Mouse (Mus musculus): Measurements from ENCODE around the gene Nup85.

Nup85 gene

DNA sequence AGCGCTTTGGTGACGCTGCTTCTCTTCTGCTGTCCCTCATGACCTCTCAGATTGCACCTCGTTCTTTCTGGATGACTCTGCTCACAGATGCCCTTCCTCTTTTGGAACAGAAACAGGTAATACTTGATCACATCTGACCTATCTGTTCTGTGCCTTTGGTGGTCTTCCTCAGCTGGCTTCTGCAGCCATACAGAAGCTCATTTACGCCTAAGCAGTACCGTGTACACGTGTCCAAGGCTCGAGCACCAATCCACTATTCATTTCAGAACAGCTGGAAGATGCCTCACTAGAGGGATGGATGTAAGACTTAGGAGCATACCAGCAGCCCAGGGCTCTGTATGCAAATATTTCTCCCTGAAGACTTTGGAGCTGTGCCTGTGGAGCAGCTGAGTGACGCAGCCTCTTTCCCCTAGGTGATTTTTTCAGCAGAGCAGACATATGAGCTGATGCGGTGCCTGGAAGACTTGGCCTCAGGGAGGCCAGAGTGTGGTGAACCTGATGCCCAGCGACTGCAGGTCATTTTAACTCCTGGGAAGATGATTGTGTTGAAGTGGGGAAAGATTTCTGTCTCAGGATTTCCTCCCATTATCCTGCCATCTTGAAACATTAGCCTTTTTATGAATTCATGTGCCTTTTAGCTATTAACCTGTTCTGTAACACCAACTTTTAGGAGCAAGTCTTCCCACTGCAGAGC, 18.8 kb downstream of the Nup85 start:
- DNase-seq (ENCODE audit: low read depth, low spot score): no peak

DNA sequence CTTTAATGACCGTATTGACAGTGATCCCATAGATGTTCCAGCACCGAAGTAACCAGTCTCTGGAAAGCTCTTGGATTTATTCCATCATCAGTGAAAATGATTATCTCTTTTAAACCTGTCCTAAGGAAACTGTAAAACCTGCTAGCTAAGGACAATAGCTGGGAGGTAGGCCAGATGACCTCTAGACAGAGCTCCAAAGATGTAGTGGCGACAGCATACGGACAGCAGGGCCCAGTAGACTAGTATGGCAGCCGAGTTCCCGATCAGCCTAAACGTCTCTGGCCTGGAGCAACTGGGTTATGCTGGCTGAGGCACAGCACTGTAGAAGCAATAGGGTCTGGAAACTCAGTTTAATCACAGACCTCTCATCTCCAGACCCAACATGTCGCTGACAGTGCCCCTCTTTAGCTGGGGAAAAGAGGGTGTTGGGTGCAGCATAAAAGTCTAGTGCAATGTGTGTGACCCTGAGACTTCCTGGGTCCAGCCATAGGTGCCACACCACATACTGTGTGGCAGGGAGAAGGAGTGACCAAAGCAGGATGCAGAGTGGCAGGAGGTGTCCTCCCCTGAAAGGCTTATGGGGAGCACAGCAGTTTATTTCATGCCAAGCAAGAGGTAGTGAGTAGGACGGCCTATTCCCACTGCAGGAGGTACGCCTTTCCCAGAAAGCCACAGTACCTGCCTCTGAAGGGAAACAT, 20.3 kb downstream of the Nup85 start:
- no peak for DNase-seq (ENCODE audit: low read depth, low spot score)

DNA sequence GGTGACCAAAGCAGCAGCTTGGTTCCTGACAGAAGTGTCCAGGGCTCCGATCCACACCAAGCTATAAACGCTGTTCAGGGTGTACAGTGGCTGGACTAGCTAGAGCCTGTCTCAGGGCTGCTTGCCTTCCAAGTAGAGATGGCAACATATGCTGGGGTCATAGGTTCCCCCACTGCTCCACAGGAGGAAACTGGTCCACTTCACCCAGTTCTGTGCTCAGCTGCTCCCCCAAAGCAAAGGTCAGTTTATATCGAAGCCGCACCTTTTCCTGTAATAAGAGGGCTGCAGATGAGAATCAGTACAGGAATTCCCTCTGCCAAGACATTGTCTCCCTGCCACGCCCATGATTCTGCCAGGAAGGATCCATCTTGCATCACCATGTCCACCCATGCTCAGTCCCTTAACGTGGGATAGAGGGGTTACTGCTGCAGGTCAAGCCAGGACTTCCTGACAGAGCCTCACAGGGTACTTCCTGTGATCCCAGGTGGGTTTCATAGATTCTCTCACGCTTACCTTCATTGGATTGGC, 21.4 kb downstream of the Nup85 start:
- no peak for DNase-seq (ENCODE audit: low read depth, low spot score)

DNA sequence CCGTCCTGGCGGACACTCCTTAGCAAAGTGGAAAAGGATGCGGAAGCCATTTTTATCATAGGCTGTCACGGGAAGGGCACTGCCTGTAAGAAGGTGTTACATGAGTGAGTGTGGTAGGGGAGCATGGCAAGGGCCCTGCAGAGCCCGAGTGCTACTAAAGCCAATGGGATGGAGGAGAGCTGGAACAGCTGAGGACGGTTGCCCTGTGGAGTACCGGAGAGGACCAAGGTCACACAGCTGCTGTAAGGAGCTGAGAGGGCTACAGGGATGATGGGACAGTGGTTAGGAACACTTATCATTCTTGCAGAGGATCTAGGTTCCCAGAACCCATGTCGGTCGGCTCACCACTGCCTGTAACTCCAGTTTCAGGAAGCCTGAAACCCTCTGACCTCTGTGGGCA, 22.2 kb downstream of the Nup85 start:
- DNase-seq (ENCODE audit: low read depth, low spot score): no peak

DNA sequence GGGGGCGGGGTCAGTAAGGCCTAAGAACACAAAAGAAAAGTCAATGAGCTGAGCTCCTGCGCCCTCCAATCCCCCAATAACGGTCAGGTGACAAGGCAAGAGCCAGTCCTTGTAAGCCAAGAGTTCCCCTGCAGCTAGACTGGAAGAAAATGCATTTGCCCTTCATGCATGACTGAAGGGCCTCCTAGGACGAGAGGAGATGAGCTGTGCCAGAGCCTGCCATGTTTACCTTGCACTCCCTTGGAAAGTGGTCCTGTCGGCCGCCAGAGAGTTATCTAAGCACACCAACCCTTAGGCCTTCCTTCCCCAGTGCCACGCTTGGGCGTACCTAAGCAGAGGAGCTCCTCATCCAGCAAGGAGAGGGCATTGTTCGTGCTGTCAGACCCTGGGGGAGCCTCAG, 23.8 kb downstream of the Nup85 start:
- DNase-seq (ENCODE audit: low read depth, low spot score): no peak

DNA sequence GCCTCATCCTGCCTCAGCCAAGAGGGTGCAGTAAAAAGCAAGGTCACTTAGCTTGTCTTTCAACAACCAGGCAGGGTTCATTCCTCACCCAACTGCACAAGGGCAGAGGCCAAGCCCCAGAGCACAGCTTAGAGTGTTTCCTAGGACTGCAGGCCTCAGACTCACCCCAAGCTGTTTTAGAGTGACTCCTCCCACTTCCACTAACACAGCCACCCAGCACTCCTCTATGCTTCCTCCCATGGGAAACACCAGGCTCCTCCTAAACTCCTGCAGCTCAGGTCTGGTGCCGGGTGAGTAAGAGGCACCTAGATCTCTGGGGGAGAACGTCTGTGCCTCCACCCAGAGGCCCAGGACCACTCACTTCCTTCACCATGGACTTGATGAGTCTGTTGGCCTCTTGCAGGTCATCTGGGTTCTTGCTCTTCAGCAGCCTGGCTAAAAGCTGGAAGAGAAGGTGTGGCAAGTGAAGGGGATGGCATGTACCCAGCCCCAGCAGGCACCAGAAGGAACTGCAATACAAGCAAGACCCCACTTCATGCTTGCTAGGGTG, 26.4 kb downstream of the Nup85 start:
- DNase-seq (ENCODE audit: low read depth, low spot score): no peak

DNA sequence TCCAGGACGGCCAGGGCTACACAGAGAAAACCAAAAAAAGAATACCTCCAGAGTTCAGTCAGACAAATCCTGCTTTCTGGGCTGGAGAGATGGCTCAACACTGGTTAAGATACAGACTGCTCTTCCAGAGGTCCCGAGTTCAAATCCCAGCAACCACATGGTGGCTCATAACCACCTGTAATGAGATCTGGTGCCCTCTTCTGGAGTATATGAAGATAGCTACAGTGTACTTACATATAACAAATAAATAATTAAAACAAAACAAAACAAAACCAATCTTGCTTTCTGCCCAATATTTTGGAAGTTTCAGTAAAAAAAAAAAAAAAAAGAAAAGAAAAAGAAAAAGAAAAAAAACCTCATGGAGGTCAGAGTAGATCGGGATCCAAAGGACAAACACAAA, 31.0 kb downstream of the Nup85 start:
- DNase-seq (ENCODE audit: low read depth, low spot score): peak; percentile 63

DNA sequence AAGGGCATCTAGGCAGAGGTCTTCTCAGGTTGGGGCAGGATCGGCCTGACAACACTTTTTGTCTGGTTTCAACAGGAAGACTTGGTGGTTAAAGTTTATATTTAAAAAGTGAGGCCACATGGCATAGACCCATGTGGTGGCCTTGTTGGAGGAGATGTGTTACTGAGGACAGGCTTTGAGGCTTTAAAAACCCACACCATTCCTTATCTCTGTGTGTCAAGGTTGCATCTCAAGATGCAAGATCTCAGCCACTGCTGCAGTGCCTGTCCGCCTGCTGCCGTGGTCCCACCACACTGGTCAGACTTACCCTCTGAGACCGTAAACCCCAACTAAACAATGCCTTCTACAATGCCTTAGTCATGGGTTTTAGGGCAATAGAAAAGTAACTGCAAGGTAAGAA, 34.1 kb downstream of the Nup85 start:
- no peak for DNase-seq (ENCODE audit: low read depth, low spot score)

DNA sequence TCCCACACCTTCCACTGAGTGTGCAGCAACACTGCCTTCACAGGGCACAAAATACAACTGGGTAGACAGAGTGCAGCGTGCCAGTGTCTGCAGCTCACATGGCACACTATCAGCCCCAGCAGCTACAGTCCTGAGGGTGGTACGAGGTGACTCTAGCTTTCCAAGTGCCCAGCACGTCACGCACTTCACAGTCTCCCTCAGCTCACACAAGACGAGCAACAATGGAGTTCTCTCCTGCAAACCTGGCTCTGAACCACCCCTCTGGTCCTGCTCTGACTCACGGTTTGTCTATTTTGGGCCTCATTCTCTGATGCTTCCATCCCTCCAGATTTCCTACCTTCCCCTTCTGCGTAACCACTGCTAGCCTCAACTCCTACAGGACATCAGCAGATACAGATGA, 35.5 kb downstream of the Nup85 start:
- DNase-seq (ENCODE audit: low read depth, low spot score): peak; percentile 51

DNA sequence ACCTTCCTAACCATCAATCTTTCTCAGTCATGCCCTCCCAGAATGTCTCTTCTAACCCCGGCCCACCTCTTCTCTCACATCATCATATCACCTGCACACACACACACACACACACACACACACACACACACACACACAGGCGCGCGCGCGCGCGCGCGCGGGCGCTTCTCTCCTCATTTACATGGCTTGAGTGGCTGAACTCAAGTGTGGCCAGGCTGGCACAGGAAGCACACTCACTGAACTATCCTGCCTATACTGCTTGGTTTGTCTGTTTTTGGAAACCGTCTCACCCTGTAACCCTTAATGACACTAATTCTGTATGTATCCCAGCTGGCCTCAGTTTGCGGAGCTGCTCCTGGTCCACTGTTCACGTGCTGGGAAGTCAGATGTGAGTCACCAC, 36.5 kb downstream of the Nup85 start:
- DNase-seq (ENCODE audit: low read depth, low spot score): no peak

DNA sequence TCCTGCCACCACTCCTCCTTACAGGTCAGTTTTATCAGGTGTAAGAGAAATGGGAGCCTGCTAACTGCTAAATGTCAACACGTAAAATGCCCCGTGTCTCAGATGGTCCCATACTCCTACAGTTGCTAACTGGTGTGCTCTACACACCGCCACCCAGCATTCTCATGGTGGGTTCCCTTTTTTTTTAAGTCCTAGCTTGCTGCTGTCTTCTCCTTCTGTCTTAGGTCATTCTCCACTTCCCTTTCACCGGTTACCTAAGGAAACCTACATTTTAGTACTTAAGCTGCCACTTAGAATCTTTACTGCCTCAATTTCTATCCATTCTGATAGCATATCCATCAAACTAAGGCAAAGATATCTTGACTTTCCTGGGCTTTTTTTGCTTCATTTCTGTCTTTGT, 36.9 kb downstream of the Nup85 start:
- no peak for DNase-seq (ENCODE audit: low read depth, low spot score)

DNA sequence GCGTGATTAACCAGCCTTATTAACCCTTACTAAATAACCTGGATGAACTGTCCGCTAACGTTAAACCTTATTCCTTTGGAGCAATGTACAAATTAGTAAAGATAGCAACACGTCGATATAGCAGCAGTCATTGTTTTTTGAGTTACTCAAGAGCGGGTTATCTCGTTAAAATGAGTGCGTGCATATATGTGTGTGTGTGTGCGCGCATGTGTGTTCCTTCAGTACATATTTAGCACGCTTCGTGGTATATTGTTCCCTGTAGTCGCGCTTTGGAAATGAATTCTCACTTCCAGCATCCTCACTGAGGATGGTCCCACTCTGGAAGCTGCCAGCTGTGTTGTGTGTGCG, 38.9 kb downstream of the Nup85 start:
- DNase-seq (ENCODE audit: low read depth, low spot score): no peak

DNA sequence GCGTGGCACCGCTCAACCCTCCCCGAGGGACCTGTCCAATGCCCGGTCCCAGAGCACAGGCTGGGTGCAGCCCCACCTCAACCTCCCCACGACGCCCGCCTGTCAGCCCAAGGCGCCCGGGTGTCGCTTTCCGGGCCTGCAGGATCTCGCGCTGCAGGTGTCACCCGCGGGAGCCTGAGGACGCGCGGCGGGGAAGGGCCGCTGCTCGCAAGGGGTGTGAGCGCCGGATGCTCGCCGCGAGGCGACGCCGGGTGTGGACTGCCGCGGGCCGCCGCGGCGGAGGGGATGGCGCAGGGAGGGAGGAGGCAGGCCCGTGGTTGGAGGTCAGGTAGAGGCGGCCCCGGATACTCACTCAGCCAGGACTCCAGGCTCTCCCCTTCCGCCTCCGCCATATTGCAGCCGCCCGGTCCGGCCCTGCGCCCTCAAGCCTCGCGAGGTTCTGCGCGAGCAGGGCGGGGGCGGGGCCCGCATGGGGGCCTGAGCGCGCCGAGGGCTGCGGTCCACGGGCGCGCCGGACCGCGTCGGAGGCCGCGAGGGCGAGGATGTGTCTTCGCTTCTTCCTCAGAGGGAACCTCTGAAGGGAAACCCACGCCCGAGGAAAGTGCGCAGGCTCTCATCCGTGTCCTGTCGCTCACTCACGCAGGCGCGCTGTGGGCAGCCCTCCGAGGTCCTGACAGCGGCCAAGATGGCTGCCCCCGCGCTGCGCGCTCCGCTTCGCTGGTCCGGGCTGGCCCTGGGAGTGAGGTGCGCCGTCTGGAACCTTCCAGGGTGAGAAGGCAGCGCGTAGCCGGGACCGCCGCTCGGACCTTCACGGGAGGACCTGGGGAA, 39.5 kb downstream of the Nup85 start, which contains the start of the genes Mrps7 and Gga3:
Gene Mrps7, plus strand, starts transcription at position 450 of the 828 bp plus-strand sequence.
Gene Gga3, minus strand, starts transcription at position 576 of the 828 bp plus-strand sequence.
- DNase-seq (ENCODE audit: low read depth, low spot score): peak; percentile 84

DNA sequence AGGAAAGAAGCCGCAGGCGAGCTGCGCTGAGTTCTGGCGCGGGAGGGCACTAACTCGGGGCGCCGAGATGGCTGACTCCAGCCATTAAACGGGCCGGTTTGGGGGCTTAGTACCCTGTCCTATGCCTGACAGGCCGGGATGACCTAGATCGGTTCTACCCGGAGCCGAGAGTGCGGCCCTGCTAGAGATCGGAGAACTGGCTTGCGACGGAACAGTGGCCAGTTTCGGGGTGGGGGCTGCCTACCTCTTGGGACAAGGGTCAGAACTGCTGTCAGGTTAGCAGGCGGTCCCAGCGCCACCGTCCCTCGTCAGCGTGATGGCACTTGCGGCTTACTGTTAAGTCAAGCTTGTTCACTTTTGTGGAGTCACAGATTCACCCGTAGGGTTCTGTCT, 40.1 kb downstream of the Nup85 start:
- no peak for DNase-seq (ENCODE audit: low read depth, low spot score)

DNA sequence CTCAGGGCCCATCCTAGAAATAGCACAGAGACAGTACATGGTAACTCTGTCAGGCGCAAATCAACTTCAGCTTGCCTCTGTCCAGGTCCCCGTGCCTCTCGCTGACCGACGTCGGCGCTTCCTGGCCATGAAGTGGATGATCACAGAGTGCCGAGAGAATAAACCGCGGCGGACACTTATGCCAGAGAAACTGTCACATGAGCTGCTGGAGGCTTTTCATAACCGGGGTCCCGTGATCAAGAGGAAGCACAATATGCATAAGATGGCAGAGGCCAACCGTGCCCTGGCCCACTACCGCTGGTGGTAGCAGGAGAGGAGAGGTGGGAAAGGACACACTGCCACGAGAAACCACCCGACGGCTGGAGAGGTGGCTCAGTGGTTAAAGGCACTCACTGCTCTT, 42.5 kb downstream of the Nup85 start:
- no peak for DNase-seq (ENCODE audit: low read depth, low spot score)

DNA sequence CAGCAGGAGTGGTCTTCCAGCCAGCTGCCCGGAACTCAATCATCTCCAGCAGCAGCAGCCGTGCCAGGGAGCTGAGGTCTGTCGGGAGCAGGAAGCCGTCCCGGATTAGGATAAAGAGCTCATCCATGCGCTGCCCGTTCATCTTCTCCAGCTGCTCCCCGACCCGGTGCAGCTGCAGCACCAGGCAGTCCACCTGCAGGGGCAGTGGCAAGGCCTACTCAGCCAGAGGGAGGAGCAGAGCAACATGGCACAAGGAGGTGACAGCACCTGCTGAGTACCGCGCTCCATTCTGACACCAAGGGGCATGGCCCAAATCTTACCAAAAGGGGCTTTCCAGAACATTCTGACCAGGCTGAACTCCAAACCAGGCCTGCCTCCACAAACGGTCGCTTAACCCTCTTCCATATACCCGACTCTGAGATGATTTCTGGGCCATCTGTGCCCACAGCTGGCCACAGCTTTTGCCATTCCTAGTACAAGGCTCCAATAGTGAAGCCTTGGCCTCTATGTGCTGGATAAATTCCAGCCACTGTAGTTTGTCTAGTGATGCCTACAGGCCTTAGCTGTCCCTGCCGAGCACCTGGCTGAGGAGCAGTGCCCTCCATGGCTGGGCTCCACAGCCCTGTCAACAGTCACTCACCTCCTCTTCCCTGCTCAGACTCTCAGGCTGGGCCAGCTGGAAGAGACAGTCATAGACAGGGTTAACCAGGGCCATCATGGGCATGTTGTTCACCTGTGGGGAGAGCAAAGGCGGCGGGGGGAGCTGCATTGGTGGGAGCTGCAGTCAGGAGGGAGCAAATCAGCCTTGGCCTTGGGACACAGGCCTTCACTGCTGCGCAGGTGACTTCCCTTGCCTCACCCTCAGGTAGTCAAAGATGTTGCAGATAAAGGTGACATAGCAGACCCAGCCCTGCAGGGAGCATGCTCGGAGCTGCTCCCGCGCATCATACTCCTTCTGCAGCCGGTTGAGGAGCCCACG, 44.5 kb downstream of the Nup85 start:
- no peak for DNase-seq (ENCODE audit: low read depth, low spot score)

DNA sequence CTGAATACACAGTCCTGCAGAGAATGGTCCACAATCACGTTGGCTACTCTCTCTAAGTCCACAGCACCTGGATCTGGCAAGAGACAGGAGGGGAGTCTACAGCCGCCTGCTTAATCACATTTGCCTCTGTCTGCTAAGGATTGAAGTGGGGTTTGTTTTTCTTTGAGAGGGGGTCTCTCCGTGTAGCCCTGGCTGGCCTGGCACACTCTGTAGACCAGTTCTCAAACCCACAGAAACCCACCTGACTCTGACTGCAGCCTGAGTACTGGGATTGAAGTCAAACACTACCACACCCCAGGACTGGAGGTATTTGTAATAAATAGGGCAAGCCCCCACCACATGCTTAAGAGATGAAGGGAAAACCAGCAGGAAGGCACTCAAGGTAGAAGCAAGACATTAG, 45.3 kb downstream of the Nup85 start:
- no peak for DNase-seq (ENCODE audit: low read depth, low spot score)

DNA sequence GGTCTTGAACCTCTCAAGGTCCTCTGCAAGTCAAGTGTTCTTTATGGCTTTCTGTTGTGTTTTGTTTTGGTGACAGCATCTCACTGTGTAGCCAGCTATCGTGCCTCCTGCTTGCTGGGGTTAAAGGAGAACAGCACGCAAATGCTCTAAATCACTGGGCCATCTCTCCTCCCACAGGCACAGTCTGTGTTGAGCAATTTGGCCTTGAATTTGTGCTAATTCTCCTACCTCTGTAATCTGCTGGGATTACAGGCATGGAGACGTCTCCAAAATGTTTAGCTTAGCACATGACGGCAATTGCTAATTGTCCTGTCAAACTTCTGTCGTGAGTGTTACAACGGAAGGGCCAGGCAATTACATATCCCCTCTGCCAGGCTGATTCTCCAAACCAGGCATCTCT, 46.9 kb downstream of the Nup85 start:
- DNase-seq (ENCODE audit: low read depth, low spot score): no peak

DNA sequence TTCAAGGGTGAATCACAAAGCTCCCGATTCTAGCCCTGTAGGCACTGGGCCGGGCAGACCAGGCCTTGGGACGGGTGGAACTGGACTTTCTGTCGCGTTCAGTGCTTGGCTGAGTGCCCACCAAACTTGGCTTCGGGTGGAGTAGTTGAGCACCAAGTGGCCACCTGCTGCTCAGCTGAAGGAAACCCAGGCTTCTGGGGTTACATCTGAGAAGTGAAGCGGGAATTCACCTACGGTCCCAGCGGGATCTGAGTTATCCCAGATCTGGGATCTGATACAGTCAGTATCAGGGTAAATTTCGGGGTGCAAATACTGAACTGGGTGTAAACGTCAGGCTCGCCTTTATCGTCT, 47.8 kb downstream of the Nup85 start:
- peak; percentile 81 for DNase-seq (ENCODE audit: low read depth, low spot score)

DNA sequence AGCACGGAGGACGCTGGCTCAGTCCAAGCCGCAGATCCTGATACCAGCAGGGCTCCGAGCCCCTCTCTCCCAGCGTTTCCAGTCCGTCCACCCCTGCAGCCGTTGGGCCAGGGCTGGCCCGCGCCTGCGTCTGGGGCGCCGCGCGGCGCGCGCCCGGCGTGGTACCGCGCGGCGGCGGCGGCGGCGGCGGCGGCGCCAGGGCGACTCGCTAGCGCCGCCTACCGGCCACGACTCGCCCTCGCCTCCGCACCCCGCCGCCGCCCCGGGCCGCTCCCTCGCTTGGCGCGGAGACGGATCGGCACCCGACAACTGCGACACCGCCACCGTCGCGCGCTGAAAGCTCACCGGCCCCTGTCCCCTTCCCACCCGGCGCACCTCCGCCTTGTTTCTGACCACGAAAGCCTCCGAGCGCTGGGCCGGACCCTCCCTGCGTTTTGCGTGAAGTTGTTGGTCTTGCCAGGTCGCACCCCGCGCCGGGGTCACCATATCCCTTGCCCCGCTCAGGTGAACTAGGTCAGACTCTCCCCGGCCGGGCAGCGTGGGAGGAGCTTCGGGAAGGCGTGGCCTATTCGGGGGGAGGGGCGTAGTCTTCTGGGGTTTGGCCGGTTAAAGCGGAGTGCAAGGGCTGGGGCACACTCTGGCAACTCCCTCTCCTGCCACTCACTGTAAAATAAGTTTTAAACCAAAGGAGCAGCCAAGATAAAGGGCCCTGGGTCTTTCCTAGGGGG, 48.3 kb downstream of the Nup85 start, which contains the start of gene Mif4gd:
Gene Mif4gd, minus strand, starts transcription at position 560 of the 728 bp plus-strand sequence.
- peak; percentile 85 for DNase-seq (ENCODE audit: low read depth, low spot score)

All from 3T3-L1 (cell line).